Mouse (Mus musculus) midbrain, embryonic 12.5 days (tissue): ENCODE data around the gene Tceal1. TPM values are rescaled to one million over a fixed set of nuclear protein-coding genes. Genes with fewer than 3 reads are reported as not detected.

ENCODE experiments used
- ATAC-seq: fragments of 200-750 bp; cut with Nextera tagmentation; 2 replicates; pipeline ENCODE4 v1.8.0; 2017; ENCODE audit warnings: low read depth, moderate TSS enrichment, moderate library complexity; ENCODE audit not compliant: low FRiP score
- H3K27ac ChIP-seq: fragments of 300-500 bp; sonication (generic); replicated peaks from 2 replicates; pipeline ENCODE4 v1.5.1; 2016; ENCODE audit warnings: mild to moderate bottlenecking
- H3K27me3 ChIP-seq: fragments of 300-500 bp; sonication (generic); 2 replicates; pipeline ENCODE4 v1.6.1; 2016; ENCODE audit warnings: mild to moderate bottlenecking
- H3K36me3 ChIP-seq: fragments of 300-500 bp; sonication (generic); 2 replicates; pipeline ENCODE4 v1.6.1; 2016
- H3K4me1 ChIP-seq: fragments of 300-500 bp; sonication (generic); 2 replicates; pipeline ENCODE4 v1.6.1; 2016
- H3K4me2 ChIP-seq: fragments of 300-500 bp; sonication (generic); replicated peaks from 2 replicates; pipeline ENCODE4 v1.6.1; 2016; ENCODE audit warnings: mild to moderate bottlenecking, moderate library complexity
- H3K4me3 ChIP-seq: fragments of 300-500 bp; sonication (generic); 2 replicates; pipeline ENCODE4 v1.5.1; 2016; ENCODE audit warnings: mild to moderate bottlenecking
- H3K9ac ChIP-seq: fragments of 300-500 bp; sonication (generic); replicated peaks from 2 replicates; pipeline ENCODE4 v1.6.1; 2016; ENCODE audit warnings: mild to moderate bottlenecking, moderate library complexity
- H3K9me3 ChIP-seq: fragments of 300-500 bp; sonication (generic); 2 replicates; pipeline ENCODE4 v1.6.1; 2016; ENCODE audit warnings: mild to moderate bottlenecking
- WGBS: fragments of 180-500 bp; shearing (Covaris S2); methylation state at CpG from one replicate; pipeline ENCODE4 v1.1.7; 2016; 5-methylcytosine and 5-hydroxymethylcytosine counted together
- polyA plus RNA-seq: library from polyadenylated mRNA; unstranded; fragments of >200 nt; fragmentation: Nextera tagmentation; extraction: Ambion mirVana; gene quantifications from 2 replicates; pipeline ENCODE4 v1.2.1, GENCODE M21; 2016

Gene Tceal1
- polyA plus RNA-seq, 1 experiment from 2014 or later = 12.4 TPM

DNA sequence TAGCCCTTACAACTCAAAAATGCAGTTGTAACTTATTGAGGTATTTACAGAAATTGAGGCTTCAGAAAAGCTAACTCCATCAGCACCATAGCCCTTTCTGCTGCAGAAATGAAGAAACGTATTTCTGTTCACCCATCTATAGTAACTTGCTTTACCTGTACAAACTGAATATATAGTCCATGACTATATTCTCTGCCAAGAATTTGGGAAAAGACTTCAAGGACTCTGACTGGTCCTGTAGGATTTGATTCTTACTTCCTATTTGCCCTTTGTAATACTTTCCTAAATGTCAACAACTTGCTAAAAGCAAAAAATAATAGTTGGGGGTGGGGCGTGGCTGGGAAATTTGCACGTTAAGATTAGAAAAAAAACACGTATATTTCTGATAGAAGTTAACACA, 24.2 kb downstream of the Tceal1 start:
- Histone ChIP-seq H3K27ac (no peak overlapping the region), H3K9me3 (no peaks in the 10 kb centered on the region), H3K4me3 (no peak overlapping the region), H3K36me3 (0 out of 2 replicates have a peak, but pooled peaks cover 2% of the 10 kb centered on the region), H3K4me1 (no peaks in the 10 kb centered on the region), H3K4me2 (no peak overlapping the region), H3K9ac (no peak overlapping the region), H3K27me3 (no peaks in the 10 kb centered on the region)
- no peak for ATAC-seq
- WGBS = 90% methylated on average over 4 of the region's 4 CpGs

DNA sequence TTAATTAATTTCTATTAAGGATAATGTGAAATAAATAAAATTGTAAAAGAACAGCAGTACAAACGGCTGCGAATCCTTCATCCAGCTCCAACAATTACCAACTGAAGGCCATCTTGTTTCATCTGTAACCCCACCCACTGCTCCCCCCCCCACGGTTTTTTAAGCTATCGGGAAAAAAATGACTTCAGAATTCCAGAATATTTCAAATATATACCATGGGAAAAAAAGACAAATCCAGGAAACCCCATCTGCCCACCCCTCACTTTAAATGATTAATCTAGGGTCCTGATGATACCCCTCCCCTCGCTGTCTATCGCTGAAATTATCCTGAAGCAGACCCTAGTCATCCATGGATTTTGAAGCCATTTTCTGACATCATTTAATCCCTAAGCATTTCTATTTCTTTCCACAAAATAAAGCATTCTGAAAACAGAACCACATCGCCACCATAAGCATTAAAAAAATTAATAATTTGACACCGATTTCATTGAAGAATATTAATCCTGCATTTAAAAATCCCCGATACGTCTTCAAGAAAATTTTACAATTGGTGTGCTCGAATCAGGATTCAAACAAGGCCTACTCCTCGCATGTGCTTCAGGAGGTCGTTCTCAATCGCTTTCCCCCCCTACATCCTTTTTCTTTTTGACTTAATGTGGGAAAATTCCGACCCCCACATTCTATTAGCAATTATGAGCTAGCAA, 32.5 kb downstream of the Tceal1 start:
- H3K27ac ChIP-seq = 0 out of 2 replicates have a peak overlapping the region, but pooled peaks have one; percentile 42
- H3K9me3 ChIP-seq = no peaks in the 10 kb centered on the region
- no peak for ATAC-seq
- H3K4me3 ChIP-seq = peak overlapping the region; percentile 51
- H3K4me2 ChIP-seq = peak overlapping the region; percentile 38
- H3K4me1 ChIP-seq = peaks cover 6% of the 10 kb centered on the region; the same call in 1 of the 2 replicates
- WGBS = 23% methylated on average over 15 of the region's 15 CpGs
- 0 out of 2 replicates have a peak, but pooled peaks cover 7% of the 10 kb centered on the region for H3K36me3 ChIP-seq
- no peaks in the 10 kb centered on the region for H3K27me3 ChIP-seq
- H3K9ac ChIP-seq = peak overlapping the region; percentile 57; the same call in 1 of the 2 replicates

DNA sequence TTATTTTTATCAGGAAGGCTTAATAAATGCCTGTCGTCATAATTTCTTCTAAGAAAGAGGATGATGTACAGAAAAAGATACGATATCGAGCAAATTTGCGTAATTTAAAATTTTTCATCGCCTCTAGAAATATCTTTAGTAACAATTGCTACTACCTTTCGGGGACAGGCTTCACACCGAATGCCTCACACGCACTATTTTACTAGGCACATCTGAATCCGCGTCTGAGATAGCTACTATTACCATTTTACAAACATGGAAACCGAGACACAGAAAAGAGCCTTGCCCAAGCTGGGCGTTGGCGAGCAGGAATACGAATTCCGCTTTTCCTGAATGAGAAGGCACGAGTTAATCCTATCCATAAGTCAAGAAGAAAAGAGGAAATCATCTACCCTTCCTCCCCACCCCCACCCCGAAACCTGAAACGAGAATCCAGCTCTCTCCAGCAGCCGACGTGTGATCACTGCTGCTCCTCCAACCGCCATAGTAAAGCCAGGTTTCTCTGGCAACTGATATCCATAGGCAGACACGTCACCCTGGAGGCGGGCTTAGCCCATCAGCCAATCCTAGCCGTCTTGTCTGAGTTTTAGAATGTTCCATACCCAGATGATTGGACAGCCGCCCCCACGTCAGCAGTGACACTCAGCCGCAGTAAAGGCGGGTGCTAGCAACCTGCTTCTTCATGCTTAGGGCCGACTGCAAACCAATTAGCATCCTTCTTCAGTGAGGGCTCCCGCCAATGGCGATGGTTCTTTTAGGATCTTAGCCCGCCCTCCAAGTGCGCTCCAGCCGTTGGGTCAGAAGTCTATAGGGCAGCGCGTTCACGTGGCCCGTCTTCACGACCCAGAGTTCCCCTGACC, 33.2 kb downstream of the Tceal1 start:
- Histone ChIP-seq H3K36me3 (0 out of 2 replicates have a peak, but pooled peaks cover 7% of the 10 kb centered on the region), H3K27me3 (no peaks in the 10 kb centered on the region), H3K4me1 (peaks cover 6% of the 10 kb centered on the region; the same call in 1 of the 2 replicates), H3K9me3 (no peaks in the 10 kb centered on the region), H3K4me3 (peak overlapping the region; percentile 51), H3K27ac (peak overlapping the region; percentile 83), H3K4me2 (peak overlapping the region; percentile 38), H3K9ac (peak overlapping the region; percentile 57)
- ATAC-seq = peak; percentile 98
- WGBS = 27% methylated on average over 39 of the region's 39 CpGs

DNA sequence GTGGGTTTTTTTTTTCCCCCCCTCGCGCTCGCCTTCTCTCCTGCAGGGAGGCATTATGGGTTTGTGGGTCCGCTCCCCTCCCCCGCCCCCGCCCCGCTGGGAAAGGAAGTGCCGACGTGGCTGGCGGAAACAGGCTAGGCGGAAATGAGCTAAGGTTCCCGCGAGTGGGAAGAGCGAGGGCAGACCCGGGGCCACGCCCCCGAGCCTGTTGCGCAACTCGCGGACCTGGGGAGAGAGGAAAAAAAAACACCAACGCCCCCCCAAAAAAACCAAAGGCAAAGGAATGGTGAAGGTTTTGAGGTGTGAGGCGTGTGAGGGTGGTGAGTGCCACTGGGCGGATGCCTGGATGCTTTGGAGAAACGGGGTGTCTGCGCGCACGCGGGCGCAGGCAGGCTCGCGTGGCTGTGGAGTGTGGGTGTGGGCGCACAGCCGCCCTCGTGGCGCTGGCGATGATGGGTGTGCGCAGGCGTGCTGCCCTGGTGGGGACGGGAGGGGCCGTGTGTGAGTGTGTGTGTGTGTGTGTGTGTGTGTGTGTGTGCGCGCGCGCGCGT, 33.9 kb downstream of the Tceal1 start:
- Histone ChIP-seq H3K9ac (peak overlapping the region; percentile 52; the same call in 1 of the 2 replicates), H3K9me3 (no peaks in the 10 kb centered on the region), H3K4me2 (peak overlapping the region; percentile 56), H3K27ac (peak overlapping the region; percentile 83), H3K27me3 (no peaks in the 10 kb centered on the region), H3K4me1 (peaks cover 6% of the 10 kb centered on the region; the same call in 1 of the 2 replicates), H3K36me3 (0 out of 2 replicates have a peak, but pooled peaks cover 7% of the 10 kb centered on the region), H3K4me3 (peak overlapping the region; percentile 51)
- WGBS = 33% methylated on average over 40 of the region's 46 CpGs
- peak; percentile 57 for ATAC-seq

DNA sequence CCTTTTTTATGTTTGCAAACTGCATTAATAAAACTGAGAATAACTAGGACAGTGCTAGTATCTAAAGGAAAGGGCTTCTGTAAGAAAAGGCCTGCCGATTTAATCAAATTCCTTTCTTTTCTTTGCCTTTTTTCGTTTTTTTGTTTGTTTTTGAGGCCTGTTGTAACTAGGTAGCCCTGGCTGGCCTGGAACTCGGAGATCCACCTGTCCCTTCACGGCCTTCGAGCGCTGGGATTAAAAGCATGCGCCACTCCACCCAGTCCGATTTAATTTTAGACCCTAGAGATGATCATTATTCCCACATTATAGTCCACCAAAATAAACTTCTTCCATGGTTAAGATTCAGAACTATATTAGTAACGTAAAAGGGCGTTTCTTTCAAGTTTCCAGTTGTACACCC, 34.5 kb downstream of the Tceal1 start:
- H3K27ac ChIP-seq = peak overlapping the region; percentile 83
- 33% methylated on average over 10 of the region's 10 CpGs for WGBS
- peak overlapping the region; percentile 52; the same call in 1 of the 2 replicates for H3K9ac ChIP-seq
- H3K4me2 ChIP-seq = peak overlapping the region; percentile 56
- peaks cover 6% of the 10 kb centered on the region; the same call in 1 of the 2 replicates for H3K4me1 ChIP-seq
- no peaks in the 10 kb centered on the region for H3K9me3 ChIP-seq
- H3K4me3 ChIP-seq = peak overlapping the region; percentile 51
- no peaks in the 10 kb centered on the region for H3K27me3 ChIP-seq
- H3K36me3 ChIP-seq = 0 out of 2 replicates have a peak, but pooled peaks cover 7% of the 10 kb centered on the region
- no peak for ATAC-seq

DNA sequence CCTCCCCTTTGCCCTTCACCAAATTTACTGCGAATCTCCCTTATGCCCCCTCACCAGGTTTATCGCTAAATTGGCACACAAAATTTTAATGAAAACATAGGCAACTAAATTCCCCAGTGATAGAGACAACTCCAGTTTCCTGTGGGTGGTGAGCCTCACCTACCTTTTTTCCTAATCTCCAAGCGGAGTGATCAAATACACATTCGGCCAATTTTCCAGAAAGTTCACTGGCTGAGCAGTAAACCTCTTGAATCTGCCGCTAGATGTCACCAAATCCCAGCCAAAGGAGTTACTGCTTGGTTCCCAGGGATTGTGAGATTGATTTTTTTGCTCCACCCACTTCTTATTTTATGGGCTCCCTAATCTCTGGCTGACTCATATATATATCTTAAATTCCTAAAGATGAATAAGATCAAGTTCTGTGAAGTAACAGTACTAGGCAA, 34.9 kb downstream of the Tceal1 start:
- H3K9ac ChIP-seq = no peak overlapping the region

DNA sequence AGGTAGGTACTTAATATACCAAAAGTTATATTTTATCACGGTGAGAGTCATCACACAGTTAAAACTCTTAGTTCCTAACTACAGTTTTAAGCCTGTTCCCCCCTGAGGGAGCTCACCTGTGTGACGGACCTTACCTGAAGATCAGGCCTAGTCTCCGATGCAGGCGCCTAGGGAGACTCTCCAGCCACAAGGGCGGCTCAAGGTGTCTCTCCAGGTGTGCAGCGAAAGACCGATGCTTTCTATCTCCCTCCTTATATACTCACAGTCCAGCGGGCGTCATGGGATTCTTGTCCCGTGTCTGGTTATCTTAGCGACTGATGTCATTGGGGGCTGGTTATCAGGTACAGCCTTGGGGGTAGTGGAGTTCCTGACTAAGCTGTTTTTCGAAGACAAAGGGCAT, 35.7 kb downstream of the Tceal1 start, which contains the start of gene Morf4l2:
Gene Morf4l2, minus strand, starts transcription at position 232 of the 400 bp plus-strand sequence.
- Histone ChIP-seq H3K27me3 (no peaks in the 10 kb centered on the region), H3K4me2 (peak within 1 kb of the TSS; percentile 56), H3K4me3 (peak within 1 kb of the TSS; percentile 51; the same call in 1 of the 2 replicates), H3K27ac (peak within 1 kb of the TSS; percentile 83), H3K4me1 (peaks cover 5% of the 10 kb centered on the region; the same call in 1 of the 2 replicates), H3K36me3 (0 out of 2 replicates have a peak, but pooled peaks cover 5% of the 10 kb centered on the region), H3K9me3 (no peaks in the 10 kb centered on the region), H3K9ac (no peak within 1 kb of the TSS)
- WGBS = 87% methylated on average over 12 of the region's 12 CpGs
- no peak for ATAC-seq

More for the DNA sequence above, 34.9 kb downstream of the Tceal1 start:
- peaks cover 6% of the 10 kb centered on the region; the same call in 1 of the 2 replicates for H3K4me1 ChIP-seq
- H3K4me3 ChIP-seq = peak overlapping the region; percentile 51; the same call in 1 of the 2 replicates
- no peak for ATAC-seq
- peak overlapping the region; percentile 83 for H3K27ac ChIP-seq
- 0 out of 2 replicates have a peak, but pooled peaks cover 7% of the 10 kb centered on the region for H3K36me3 ChIP-seq
- 33% methylated on average over 5 of the region's 5 CpGs for WGBS
- H3K4me2 ChIP-seq = peak overlapping the region; percentile 56
- no peaks in the 10 kb centered on the region for H3K9me3 ChIP-seq
- H3K27me3 ChIP-seq = no peaks in the 10 kb centered on the region

DNA sequence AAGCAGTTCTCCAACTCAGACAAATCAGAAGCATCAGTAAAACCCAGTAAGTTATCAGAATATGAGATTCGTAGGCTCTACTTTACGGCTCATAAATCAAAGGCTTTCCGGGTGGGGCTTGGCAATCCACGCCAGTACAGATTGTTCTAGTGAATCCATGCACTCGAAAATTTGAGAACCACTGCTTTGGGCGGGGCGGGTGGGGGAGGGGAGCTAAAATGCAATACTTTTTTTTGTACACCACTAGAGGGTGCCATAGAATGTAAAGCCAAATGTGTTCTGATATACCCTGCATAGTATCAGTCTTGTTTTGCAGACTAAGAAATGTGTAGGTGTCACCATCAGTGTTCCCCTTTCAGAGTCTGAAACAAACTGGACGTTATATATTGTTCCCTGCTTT, 36.9 kb downstream of the Tceal1 start:
- no peaks in the 10 kb centered on the region for H3K4me1 ChIP-seq
- 78% methylated on average over 8 of the region's 8 CpGs for WGBS
- H3K4me2 ChIP-seq = no peak overlapping the region
- no peak overlapping the region for H3K27ac ChIP-seq
- H3K9me3 ChIP-seq = no peaks in the 10 kb centered on the region
- H3K27me3 ChIP-seq = no peaks in the 10 kb centered on the region
- ATAC-seq = no peak
- no peak overlapping the region for H3K4me3 ChIP-seq
- H3K36me3 ChIP-seq = no peaks in the 10 kb centered on the region
- H3K9ac ChIP-seq = no peak overlapping the region

DNA sequence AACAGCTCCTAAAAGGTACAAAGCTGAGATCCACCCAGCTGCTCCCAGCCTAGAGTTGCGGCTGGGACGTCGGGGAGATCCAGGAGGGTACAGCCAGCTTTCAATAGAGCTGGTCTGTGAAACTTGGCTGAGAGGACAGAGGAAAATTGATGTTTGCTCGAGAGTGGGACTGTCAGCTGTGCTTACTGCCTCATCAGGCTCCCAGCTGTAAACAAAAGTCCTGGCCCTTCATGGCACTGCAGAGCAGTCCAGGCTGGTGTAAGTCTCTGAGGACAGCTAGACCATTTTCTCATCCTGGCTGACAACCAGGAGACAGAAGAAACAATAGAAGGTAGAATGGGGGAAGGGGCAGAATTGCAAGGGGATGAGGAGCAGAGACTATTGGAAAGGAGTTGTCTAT, 41.5 kb downstream of the Tceal1 start:
- H3K9ac ChIP-seq = no peak overlapping the region
- no peak overlapping the region for H3K4me2 ChIP-seq
- no peaks in the 10 kb centered on the region for H3K36me3 ChIP-seq
- H3K27me3 ChIP-seq = no peaks in the 10 kb centered on the region
- H3K9me3 ChIP-seq = no peaks in the 10 kb centered on the region
- no peak overlapping the region for H3K4me3 ChIP-seq
- H3K4me1 ChIP-seq = no peaks in the 10 kb centered on the region
- no peak overlapping the region for H3K27ac ChIP-seq
- no peak for ATAC-seq
- WGBS = 87% methylated on average over 4 of the region's 4 CpGs

DNA sequence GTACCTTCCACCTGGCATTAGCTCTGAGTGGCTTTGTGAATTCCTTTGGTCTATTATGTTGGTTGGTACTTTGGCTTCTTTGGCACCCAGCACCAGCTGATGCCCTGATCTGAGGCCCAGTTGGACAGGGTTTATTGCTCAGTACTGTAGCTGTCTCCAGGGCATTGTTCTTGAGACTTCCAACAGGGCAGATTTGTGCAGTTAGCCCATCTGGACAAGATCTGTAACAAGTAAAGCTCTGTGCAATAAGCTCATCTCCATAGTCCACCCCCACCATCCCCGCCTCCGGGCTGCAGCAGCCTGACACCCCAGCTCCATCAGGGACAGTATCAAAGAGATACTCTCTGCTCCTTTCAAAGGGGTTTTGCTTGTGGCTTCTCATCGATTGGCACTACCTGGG, 47.7 kb downstream of the Tceal1 start:
- H3K36me3 ChIP-seq = no peaks in the 10 kb centered on the region
- ATAC-seq = no peak
- no peak overlapping the region for H3K9ac ChIP-seq
- WGBS = 91% methylated on average over 3 of the region's 3 CpGs
- H3K4me3 ChIP-seq = no peak overlapping the region
- H3K4me1 ChIP-seq = no peaks in the 10 kb centered on the region
- H3K27me3 ChIP-seq = no peaks in the 10 kb centered on the region
- no peak overlapping the region for H3K27ac ChIP-seq
- H3K9me3 ChIP-seq = no peaks in the 10 kb centered on the region
- H3K4me2 ChIP-seq = no peak overlapping the region
